Mouse (Mus musculus): ENCODE measurements around the gene Minpp1. TPM values are rescaled to one million over a fixed set of nuclear protein-coding genes. Genes with fewer than 3 reads are reported as not detected.
"Not testable (repeated sequence)": the region's sequence is repeated elsewhere in the genome, so short reads cannot be mapped to it uniquely, and the experiment has no call there.

Minpp1 gene
- polyA plus RNA-seq, 1 experiment from 2014 or later = 64.2 TPM

GRCm38 (mm10) chr19:32476016-32476711, 9.4 kb upstream of the Minpp1 start:
- Histone ChIP-seq H3K9me3 (no peaks in the 10 kb centered on the region), H3K27me3 (ENCODE audit: poor library complexity, severe bottlenecking) (no peaks in the 10 kb centered on the region), H3K4me1 (no peaks in the 10 kb centered on the region), H3K4me3 (no peak overlapping the region), H3K27ac (no peak overlapping the region), H3K36me3 (replicated peaks) (no peaks in the 10 kb centered on the region)
- 88% methylated on average over 12 of the region's 12 CpGs for WGBS
- no peak for DNase-seq (ENCODE audit: extremely low spot score, low spot score)

GRCm38 (mm10) chr19:32476712-32477052, 8.9 kb upstream of the Minpp1 start:
- H3K9me3 ChIP-seq = no peaks in the 10 kb centered on the region
- H3K4me1 ChIP-seq = no peaks in the 10 kb centered on the region
- no peak for DNase-seq (ENCODE audit: extremely low spot score, low spot score)
- no peaks in the 10 kb centered on the region for H3K36me3 ChIP-seq (replicated peaks)
- 85% methylated on average over 4 of the region's 4 CpGs for WGBS
- H3K27me3 ChIP-seq (ENCODE audit: poor library complexity, severe bottlenecking) = no peaks in the 10 kb centered on the region
- no peak overlapping the region for H3K27ac ChIP-seq
- H3K4me3 ChIP-seq = no peak overlapping the region

- no peak for DNase-seq (ENCODE audit: extremely low spot score, low spot score)
- Histone ChIP-seq H3K4me1 (peaks cover 6% of the 10 kb centered on the region; the same call in 1 of the 2 replicates), H3K36me3 (replicated peaks) (no peaks in the 10 kb centered on the region), H3K4me3 (no peak overlapping the region), H3K27me3 (ENCODE audit: poor library complexity, severe bottlenecking) (no peaks in the 10 kb centered on the region), H3K9me3 (no peaks in the 10 kb centered on the region), H3K27ac (no peak overlapping the region)
- 89% methylated on average over 5 of the region's 5 CpGs for WGBS
Observed at GRCm38 (mm10) chr19:32480255-32480654, 5.3 kb upstream of the Minpp1 start.

GRCm38 (mm10) chr19:32480791-32481442, 4.7 kb upstream of the Minpp1 start:
- WGBS = 87% methylated on average over 8 of the region's 8 CpGs
- no peaks in the 10 kb centered on the region for H3K9me3 ChIP-seq
- peaks cover 7% of the 10 kb centered on the region; the same call in 1 of the 2 replicates for H3K4me1 ChIP-seq
- H3K4me3 ChIP-seq = no peak overlapping the region
- H3K27me3 ChIP-seq (ENCODE audit: poor library complexity, severe bottlenecking) = no peaks in the 10 kb centered on the region
- H3K27ac ChIP-seq = no peak overlapping the region
- no peaks in the 10 kb centered on the region for H3K36me3 ChIP-seq (replicated peaks)
- DNase-seq (ENCODE audit: extremely low spot score, low spot score) = no peak

GRCm38 (mm10) chr19:32481511-32481910, 4.1 kb upstream of the Minpp1 start:
- H3K4me1 ChIP-seq = peaks cover 9% of the 10 kb centered on the region
- no peak for DNase-seq (ENCODE audit: extremely low spot score, low spot score)
- H3K27me3 ChIP-seq (ENCODE audit: poor library complexity, severe bottlenecking) = no peaks in the 10 kb centered on the region
- H3K36me3 ChIP-seq (replicated peaks) = no peaks in the 10 kb centered on the region
- 82% methylated on average over 4 of the region's 4 CpGs for WGBS
- no peak overlapping the region for H3K4me3 ChIP-seq
- H3K27ac ChIP-seq = no peak overlapping the region
- H3K9me3 ChIP-seq = no peaks in the 10 kb centered on the region

- no peak for DNase-seq (ENCODE audit: extremely low spot score, low spot score)
- no peaks in the 10 kb centered on the region; the same call in 1 of the 2 replicates for H3K36me3 ChIP-seq (replicated peaks)
- no peaks in the 10 kb centered on the region for H3K9me3 ChIP-seq
- H3K27me3 ChIP-seq (ENCODE audit: poor library complexity, severe bottlenecking) = no peaks in the 10 kb centered on the region
- peak overlapping the region; percentile 79 for H3K4me3 ChIP-seq
- WGBS = 22% methylated on average over 13 of the region's 13 CpGs
- peak overlapping the region; percentile 91 for H3K27ac ChIP-seq
- H3K4me1 ChIP-seq = peaks cover 33% of the 10 kb centered on the region
Observed at GRCm38 (mm10) chr19:32484941-32485660, 468 bp upstream of the Minpp1 start.

- H3K27ac ChIP-seq = peak overlapping the region; percentile 91
- H3K27me3 ChIP-seq (ENCODE audit: poor library complexity, severe bottlenecking); H3K36me3 ChIP-seq (replicated peaks); H3K9me3 ChIP-seq: not testable (repeated sequence)
- H3K4me3 ChIP-seq = peak overlapping the region; percentile 79
- peak; percentile 63 for DNase-seq (ENCODE audit: extremely low spot score, low spot score)
- WGBS = under 1% methylated on average over 47 of the region's 47 CpGs
- H3K4me1 ChIP-seq = peaks cover 33% of the 10 kb centered on the region
Observed at GRCm38 (mm10) chr19:32486106-32486724, 646 bp downstream of the Minpp1 start.

GRCm38 (mm10) chr19:32487595-32488255, 2.2 kb downstream of the Minpp1 start:
- Histone ChIP-seq H3K4me3 (peak overlapping the region; percentile 79), H3K27me3 (ENCODE audit: poor library complexity, severe bottlenecking) (no peaks in the 10 kb centered on the region), H3K27ac (no peak overlapping the region), H3K9me3 (no peaks in the 10 kb centered on the region), H3K36me3 (replicated peaks) (peaks cover 13% of the 10 kb centered on the region), H3K4me1 (peaks cover 33% of the 10 kb centered on the region)
- no peak for DNase-seq (ENCODE audit: extremely low spot score, low spot score)
- 92% methylated on average over 8 of the region's 8 CpGs for WGBS

GRCm38 (mm10) chr19:32489166-32489895, 3.8 kb downstream of the Minpp1 start:
- 95% methylated on average over 12 of the region's 12 CpGs for WGBS
- no peak overlapping the region for H3K27ac ChIP-seq
- DNase-seq (ENCODE audit: extremely low spot score, low spot score) = no peak
- peaks cover 29% of the 10 kb centered on the region for H3K36me3 ChIP-seq (replicated peaks)
- no peak overlapping the region for H3K4me3 ChIP-seq
- H3K9me3 ChIP-seq = no peaks in the 10 kb centered on the region
- H3K27me3 ChIP-seq (ENCODE audit: poor library complexity, severe bottlenecking) = no peaks in the 10 kb centered on the region
- peaks cover 33% of the 10 kb centered on the region for H3K4me1 ChIP-seq

- Histone ChIP-seq H3K36me3 (replicated peaks) (peaks cover 46% of the 10 kb centered on the region), H3K27ac (no peak overlapping the region), H3K4me3 (no peak overlapping the region), H3K4me1 (peaks cover 26% of the 10 kb centered on the region), H3K9me3 (no peaks in the 10 kb centered on the region), H3K27me3 (ENCODE audit: poor library complexity, severe bottlenecking) (no peaks in the 10 kb centered on the region)
- 89% methylated on average over 2 of the region's 2 CpGs for WGBS
- no peak for DNase-seq (ENCODE audit: extremely low spot score, low spot score)
Observed at GRCm38 (mm10) chr19:32490976-32491375, 5.4 kb downstream of the Minpp1 start.

- Histone ChIP-seq H3K9me3 (no peaks in the 10 kb centered on the region), H3K4me1 (peaks cover 15% of the 10 kb centered on the region), H3K36me3 (replicated peaks) (peaks cover 59% of the 10 kb centered on the region), H3K4me3 (no peak overlapping the region), H3K27ac (no peak overlapping the region), H3K27me3 (ENCODE audit: poor library complexity, severe bottlenecking) (no peaks in the 10 kb centered on the region)
- no peak for DNase-seq (ENCODE audit: extremely low spot score, low spot score)
- 97% methylated on average over 3 of the region's 3 CpGs for WGBS
Observed at GRCm38 (mm10) chr19:32492339-32492738, 6.8 kb downstream of the Minpp1 start.

GRCm38 (mm10) chr19:32492981-32493380, 7.4 kb downstream of the Minpp1 start:
- no peak overlapping the region for H3K27ac ChIP-seq
- peaks cover 9% of the 10 kb centered on the region for H3K4me1 ChIP-seq
- H3K36me3 ChIP-seq (replicated peaks) = peaks cover 66% of the 10 kb centered on the region
- DNase-seq (ENCODE audit: extremely low spot score, low spot score) = no peak
- no peaks in the 10 kb centered on the region for H3K9me3 ChIP-seq
- no peaks in the 10 kb centered on the region for H3K27me3 ChIP-seq (ENCODE audit: poor library complexity, severe bottlenecking)
- 97% methylated on average over 5 of the region's 5 CpGs for WGBS
- H3K4me3 ChIP-seq = no peak overlapping the region

All from forebrain, embryonic 10.5 days (tissue).